Mouse (Mus musculus): Measurements from ENCODE around the gene Nt5c3. TPM values are rescaled to one million over a fixed set of nuclear protein-coding genes. Genes with fewer than 3 reads are reported as not detected.

Nt5c3 gene
- polyA plus RNA-seq (2016; fragmentation: Nextera tagmentation; extraction: Ambion mirVana), result 64.5 and 69.2 TPM in 2 replicates

DNA sequence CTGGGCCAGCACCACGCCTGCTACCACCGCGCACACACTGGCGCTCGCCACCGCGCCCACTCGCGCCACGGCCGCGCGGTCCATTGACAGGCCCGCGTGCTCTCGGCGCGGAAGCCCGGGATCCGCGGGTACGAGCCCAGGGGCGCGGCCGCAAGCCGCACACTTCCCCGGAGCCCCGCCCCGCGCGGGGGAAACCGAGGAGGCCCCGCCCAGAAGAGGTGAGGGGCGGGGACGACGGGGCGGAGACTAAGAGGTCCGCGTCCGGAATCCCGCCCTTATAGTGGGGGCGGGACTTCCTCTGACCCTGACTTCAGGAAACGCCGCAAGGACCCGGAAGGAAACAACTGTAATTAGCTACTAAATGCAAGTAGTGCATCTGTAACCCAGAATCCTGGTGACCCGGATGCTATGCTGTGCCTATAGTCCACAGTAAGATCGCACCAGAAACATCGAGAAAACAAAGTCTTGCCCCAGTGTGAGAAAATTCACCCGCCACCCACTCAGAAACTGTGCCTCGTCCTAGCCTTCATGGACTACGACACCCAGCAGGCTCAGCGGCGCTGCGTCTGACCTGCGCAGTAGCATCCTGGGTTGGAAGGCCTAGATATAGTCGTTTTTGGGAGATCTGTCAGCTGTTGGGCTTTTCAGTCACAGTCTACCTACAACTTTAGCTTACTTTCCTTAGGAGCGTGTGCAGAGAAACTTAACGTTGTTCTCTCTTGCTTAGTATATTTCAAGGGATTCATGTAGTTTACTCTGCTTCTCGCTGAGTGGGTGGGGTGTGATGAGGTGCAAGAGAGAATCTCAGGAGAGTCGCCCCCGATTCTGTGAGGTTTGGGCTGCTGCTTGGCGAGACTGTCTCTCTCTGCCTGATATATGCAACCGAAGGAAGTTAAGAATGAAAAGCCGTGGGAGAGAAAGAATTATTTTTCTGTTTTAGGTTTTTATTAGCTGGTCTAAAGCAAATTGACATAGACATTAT is at the start of gene Nt5c3, which contains the start of gene Vmn1r4:
Gene Nt5c3 (minus strand): TSS at position 207 of the 982 bp plus-strand sequence.
Gene Vmn1r4 (plus strand): TSS at position 290 of the 982 bp plus-strand sequence.
- peak within 1 kb of the TSS; percentile 78 for H3K9ac ChIP-seq
- H3K4me1 ChIP-seq, result no peaks in the 10 kb centered on the region
- peak within 1 kb of the TSS; percentile 84 for H3K27ac ChIP-seq
- no peaks in the 10 kb centered on the region for H3K36me3 ChIP-seq
- H3K4me3 ChIP-seq, result peak within 1 kb of the TSS; percentile 75
- peak within 1 kb of the TSS; percentile 56 for H3K4me2 ChIP-seq (replicated peaks)
- ATAC-seq (ENCODE audit: insufficient number of reproducible peaks, insufficient read depth, low FRiP score, low TSS enrichment), result peak; percentile 95
- no peaks in the 10 kb centered on the region for H3K27me3 ChIP-seq
- 3% methylated on average over 64 of the region's 64 CpGs for WGBS
- H3K9me3 ChIP-seq, result no peaks in the 10 kb centered on the region

DNA sequence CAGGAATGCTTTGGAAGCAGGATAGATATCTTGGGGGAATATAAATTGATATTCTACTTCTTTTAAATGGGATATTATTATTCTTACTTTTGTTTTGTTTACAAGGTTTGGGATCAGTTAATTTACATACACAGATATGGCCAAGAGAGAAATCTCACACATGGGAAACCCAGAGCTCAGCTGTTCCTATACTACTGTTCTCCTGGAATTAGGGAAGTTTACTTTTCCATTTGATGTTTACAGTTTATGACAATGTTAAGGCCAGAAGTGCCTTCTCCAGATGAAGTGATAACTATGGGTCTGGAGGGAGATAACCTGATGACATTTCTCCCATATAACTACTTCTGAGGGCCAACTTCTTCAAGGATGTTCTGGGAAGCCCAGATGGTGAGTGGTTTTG is 46.2 kb upstream of the Nt5c3 start, which contains the start of gene Vmn1r5:
Gene Vmn1r5 (plus strand): TSS at position 301 of the 400 bp plus-strand sequence.
- Histone ChIP-seq H3K4me2 (replicated peaks) (no peak within 1 kb of the TSS), H3K9ac (no peak within 1 kb of the TSS), H3K36me3 (no peaks in the 10 kb centered on the region), H3K27ac (no peak within 1 kb of the TSS), H3K9me3 (no peaks in the 10 kb centered on the region), H3K4me1 (no peaks in the 10 kb centered on the region), H3K4me3 (no peak within 1 kb of the TSS), H3K27me3 (no peaks in the 10 kb centered on the region)
- ATAC-seq (ENCODE audit: insufficient number of reproducible peaks, insufficient read depth, low FRiP score, low TSS enrichment), result no peak

DNA sequence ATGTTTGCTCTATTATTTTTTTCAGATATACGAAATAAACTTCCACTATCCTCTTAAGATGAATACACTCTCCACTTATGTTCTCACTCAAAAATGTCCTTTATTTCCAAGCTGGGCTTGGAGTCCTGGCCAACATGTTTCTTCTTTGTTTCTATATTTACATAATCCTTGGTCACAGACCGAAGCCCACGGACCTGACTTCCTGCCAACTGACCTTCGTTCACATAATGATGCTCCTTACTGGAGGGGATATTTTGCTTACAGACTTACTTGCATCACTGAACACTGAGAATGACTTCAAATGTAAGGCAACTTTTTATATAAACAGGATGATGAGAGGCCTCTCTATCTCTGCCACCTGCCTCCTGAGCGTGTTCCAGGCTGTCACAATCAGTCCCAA is 32.7 kb upstream of the Nt5c3 start:
- Histone ChIP-seq H3K4me2 (replicated peaks) (no peak overlapping the region), H3K9ac (no peak overlapping the region), H3K4me1 (no peaks in the 10 kb centered on the region), H3K27me3 (no peaks in the 10 kb centered on the region), H3K27ac (no peak overlapping the region), H3K36me3 (no peaks in the 10 kb centered on the region), H3K9me3 (no peaks in the 10 kb centered on the region), H3K4me3 (no peak overlapping the region)
- no peak for ATAC-seq (ENCODE audit: insufficient number of reproducible peaks, insufficient read depth, low FRiP score, low TSS enrichment)
- WGBS, result 76% methylated on average over 5 of the region's 5 CpGs

DNA sequence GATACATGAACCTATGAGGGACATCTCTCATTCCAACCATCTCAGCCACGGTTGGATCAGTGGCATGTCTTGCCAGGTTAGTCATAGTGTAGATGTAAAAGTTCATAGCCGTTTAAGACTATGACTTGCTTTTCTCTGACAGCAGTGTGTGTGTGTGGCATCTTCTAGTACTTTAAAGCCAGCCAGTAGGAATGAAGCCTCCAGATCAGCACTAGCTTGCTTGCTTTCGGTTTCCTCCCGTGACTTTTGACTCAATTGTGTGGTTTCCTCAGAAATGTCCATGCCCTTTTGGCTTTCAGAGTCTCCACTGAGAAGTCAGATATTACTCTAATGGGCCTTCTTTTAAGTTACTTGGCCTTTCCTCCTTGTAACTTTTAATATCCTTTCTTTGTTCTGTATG is 10.6 kb upstream of the Nt5c3 start:
- WGBS, result 84% methylated on average over 4 of the region's 4 CpGs
- H3K9me3 ChIP-seq, result no peaks in the 10 kb centered on the region
- no peaks in the 10 kb centered on the region for H3K36me3 ChIP-seq
- ATAC-seq (ENCODE audit: insufficient number of reproducible peaks, insufficient read depth, low FRiP score, low TSS enrichment), result no peak
- no peaks in the 10 kb centered on the region for H3K27me3 ChIP-seq
- H3K4me2 ChIP-seq (replicated peaks), result no peak overlapping the region
- H3K4me1 ChIP-seq, result no peaks in the 10 kb centered on the region
- H3K4me3 ChIP-seq, result no peak overlapping the region
- no peak overlapping the region for H3K9ac ChIP-seq
- H3K27ac ChIP-seq, result no peak overlapping the region

DNA sequence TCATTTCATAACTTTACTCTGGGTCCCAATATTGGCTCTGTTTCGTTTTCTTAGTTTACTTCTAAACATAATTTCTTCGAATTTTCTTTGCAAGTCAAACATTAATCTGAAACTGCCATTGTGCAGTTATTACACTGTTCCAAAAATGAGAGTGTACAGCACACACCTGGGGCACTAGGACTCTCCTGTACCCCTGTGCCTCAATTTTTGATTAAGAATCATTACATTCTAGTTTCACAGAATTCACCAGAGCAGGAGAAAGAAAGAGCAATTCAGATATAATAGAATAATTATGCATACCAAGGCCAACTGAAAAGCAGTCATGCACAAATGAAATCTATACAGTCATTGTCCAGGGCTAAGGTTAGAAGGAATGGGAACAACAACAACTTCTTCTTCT is 8.7 kb upstream of the Nt5c3 start:
- H3K4me2 ChIP-seq (replicated peaks), result no peak overlapping the region
- no peak overlapping the region for H3K9ac ChIP-seq
- no peak overlapping the region for H3K4me3 ChIP-seq
- 61% methylated on average over 2 of the region's 2 CpGs for WGBS
- no peaks in the 10 kb centered on the region for H3K4me1 ChIP-seq
- H3K9me3 ChIP-seq, result no peaks in the 10 kb centered on the region
- H3K27ac ChIP-seq, result no peak overlapping the region
- no peaks in the 10 kb centered on the region for H3K27me3 ChIP-seq
- ATAC-seq (ENCODE audit: insufficient number of reproducible peaks, insufficient read depth, low FRiP score, low TSS enrichment), result no peak
- H3K36me3 ChIP-seq, result no peaks in the 10 kb centered on the region

DNA sequence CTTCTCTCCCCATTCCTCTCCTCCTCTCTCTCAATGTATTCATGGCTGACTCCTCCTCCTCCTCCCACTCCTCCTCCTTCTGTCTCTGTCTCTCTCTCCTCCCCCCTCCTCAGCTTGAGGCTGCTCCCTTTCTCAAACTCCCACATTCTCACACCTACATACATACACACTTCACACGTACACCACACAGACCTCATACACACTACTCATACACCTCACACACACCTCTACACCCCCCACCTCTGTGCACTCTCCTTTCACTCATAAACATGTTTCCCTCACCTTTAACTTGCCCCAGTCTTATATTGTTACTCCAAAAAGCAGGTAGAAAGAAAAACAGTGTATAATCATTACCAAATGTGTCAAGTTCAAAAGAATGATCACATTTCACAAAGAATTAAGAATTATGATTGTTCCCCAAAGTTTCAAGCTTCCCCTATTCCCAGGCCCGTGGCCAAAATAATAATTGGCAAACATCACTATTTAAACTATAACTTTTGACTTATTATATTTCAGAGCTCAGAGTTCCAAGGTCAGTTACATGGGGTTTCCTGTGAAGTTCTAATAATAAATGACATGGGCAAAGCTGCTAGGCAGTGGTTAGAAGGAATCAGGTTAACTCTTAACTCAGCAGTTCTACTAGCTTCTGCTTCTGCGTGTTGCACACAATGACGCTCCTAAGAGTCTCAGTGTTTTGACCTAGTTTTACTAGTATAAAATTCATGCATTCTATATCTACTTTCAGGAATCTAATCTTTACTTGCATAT is 8.1 kb upstream of the Nt5c3 start:
- no peak overlapping the region for H3K4me3 ChIP-seq
- no peaks in the 10 kb centered on the region for H3K27me3 ChIP-seq
- H3K4me1 ChIP-seq, result no peaks in the 10 kb centered on the region
- ATAC-seq (ENCODE audit: insufficient number of reproducible peaks, insufficient read depth, low FRiP score, low TSS enrichment), result no peak
- H3K4me2 ChIP-seq (replicated peaks), result no peak overlapping the region
- no peak overlapping the region for H3K9ac ChIP-seq
- H3K27ac ChIP-seq, result no peak overlapping the region
- H3K9me3 ChIP-seq, result no peaks in the 10 kb centered on the region
- 61% methylated on average over 4 of the region's 4 CpGs for WGBS
- no peaks in the 10 kb centered on the region for H3K36me3 ChIP-seq

DNA sequence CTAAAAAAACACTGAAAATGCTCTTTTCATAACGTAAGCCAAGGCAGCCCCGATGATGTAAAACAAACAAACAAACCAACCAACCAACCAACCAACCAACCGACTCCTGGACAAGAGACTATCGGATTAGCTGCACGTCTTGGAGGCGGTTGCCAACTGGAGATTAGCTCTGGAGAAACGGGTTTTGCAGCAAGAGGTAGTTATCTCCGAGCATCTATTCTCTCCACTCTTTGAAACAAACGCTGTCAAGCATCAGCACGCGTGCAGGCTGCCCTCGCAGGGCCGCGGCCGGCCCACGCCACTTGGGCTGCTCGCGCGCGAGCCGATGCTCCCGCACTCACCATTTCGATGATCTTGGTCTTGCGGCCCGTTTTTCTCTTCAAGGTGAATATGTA is 404 bp downstream of the Nt5c3 start:
- peak overlapping the region; percentile 75 for H3K4me3 ChIP-seq
- no peak for ATAC-seq (ENCODE audit: insufficient number of reproducible peaks, insufficient read depth, low FRiP score, low TSS enrichment)
- H3K9me3 ChIP-seq, result no peaks in the 10 kb centered on the region
- H3K4me2 ChIP-seq (replicated peaks), result peak overlapping the region; percentile 56
- H3K4me1 ChIP-seq, result no peaks in the 10 kb centered on the region
- no peaks in the 10 kb centered on the region for H3K27me3 ChIP-seq
- H3K9ac ChIP-seq, result peak overlapping the region; percentile 78
- under 1% methylated on average over 25 of the region's 25 CpGs for WGBS
- peak overlapping the region; percentile 84 for H3K27ac ChIP-seq
- no peaks in the 10 kb centered on the region for H3K36me3 ChIP-seq

DNA sequence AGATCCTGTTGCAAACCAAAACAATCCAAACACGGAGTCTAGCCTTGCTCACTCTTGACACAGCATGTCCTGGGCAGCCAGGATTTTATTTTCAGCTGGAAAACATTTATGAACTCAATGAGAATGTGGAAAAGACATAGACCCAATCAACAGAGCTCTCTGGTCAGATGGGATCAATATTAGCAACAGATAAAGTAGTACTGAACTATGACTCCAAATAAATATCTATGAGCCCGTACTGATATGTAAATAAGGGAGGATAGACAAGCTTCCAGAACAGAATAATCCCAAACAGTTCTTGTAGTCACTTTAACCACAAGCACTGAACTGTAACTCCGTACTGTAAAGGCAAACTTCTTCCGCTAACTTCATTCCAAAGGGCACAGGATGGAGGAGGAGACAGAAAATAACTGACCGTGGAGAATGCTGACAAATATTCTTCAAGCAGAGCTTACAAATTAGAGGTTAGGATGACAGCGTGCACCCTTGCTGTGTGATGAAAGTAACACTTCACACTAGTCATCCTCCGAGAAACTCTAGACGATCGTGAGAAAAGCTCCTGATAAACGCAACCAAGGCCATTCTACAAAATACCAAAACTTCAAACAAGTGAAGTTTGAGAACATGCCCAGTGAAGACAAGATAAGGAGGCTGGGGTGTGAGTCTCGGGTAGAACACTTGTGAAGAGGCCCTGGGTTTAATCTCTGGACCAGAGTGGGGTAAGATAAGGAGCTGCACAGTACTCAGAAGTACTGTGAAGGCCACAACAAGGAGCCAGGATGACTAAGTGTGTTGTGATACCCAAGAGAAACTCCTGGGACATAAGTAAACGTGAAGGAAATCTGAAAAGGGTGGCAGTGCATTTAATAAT is 3.3 kb downstream of the Nt5c3 start:
- ATAC-seq (ENCODE audit: insufficient number of reproducible peaks, insufficient read depth, low FRiP score, low TSS enrichment), result no peak
- 72% methylated on average over 12 of the region's 12 CpGs for WGBS
- no peak overlapping the region for H3K4me3 ChIP-seq

DNA sequence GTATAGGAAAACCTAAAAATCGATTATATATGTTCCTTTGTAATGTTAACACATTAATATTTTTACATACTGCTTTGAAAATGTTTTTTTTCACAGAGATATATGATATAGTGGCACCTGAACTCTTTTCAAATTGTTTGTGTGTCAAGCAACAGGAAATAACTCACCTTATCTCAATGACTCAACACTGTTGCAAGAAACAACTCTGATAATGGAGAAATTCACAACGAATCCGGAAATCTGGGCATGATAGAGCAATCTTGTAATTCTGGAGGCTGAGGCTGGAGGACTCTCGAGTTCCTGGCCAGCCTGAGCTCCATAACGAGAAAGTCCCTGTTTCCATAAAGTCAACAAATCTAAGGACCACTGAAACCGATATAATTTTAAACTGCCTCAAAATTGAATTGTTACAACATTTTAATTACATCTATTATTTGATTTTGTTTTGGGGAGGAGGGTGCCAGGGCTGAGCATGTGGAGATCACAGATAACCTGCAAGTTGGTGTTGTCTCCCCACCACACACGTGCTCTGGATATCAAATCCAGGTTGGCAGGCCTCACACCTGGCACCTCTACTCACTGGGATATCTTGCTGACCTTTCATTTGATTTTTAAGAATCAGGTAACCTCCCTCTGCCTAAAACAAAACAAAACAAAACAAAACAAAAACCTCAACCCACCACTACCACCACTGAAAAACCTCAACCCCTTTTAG is 4.2 kb downstream of the Nt5c3 start:
- WGBS, result 87% methylated on average over 7 of the region's 7 CpGs
- Histone ChIP-seq H3K4me1 (no peaks in the 10 kb centered on the region), H3K4me3 (no peak overlapping the region), H3K27ac (no peak overlapping the region), H3K27me3 (no peaks in the 10 kb centered on the region), H3K36me3 (no peaks in the 10 kb centered on the region), H3K9ac (no peak overlapping the region), H3K4me2 (replicated peaks) (no peak overlapping the region), H3K9me3 (no peaks in the 10 kb centered on the region)
- ATAC-seq (ENCODE audit: insufficient number of reproducible peaks, insufficient read depth, low FRiP score, low TSS enrichment), result no peak

More for the DNA sequence above, 3.3 kb downstream of the Nt5c3 start:
- no peaks in the 10 kb centered on the region for H3K36me3 ChIP-seq
- no peak overlapping the region for H3K4me2 ChIP-seq (replicated peaks)
- no peak overlapping the region for H3K27ac ChIP-seq
- H3K9me3 ChIP-seq, result no peaks in the 10 kb centered on the region
- H3K9ac ChIP-seq, result no peak overlapping the region
- H3K27me3 ChIP-seq, result no peaks in the 10 kb centered on the region
- H3K4me1 ChIP-seq, result no peaks in the 10 kb centered on the region

DNA sequence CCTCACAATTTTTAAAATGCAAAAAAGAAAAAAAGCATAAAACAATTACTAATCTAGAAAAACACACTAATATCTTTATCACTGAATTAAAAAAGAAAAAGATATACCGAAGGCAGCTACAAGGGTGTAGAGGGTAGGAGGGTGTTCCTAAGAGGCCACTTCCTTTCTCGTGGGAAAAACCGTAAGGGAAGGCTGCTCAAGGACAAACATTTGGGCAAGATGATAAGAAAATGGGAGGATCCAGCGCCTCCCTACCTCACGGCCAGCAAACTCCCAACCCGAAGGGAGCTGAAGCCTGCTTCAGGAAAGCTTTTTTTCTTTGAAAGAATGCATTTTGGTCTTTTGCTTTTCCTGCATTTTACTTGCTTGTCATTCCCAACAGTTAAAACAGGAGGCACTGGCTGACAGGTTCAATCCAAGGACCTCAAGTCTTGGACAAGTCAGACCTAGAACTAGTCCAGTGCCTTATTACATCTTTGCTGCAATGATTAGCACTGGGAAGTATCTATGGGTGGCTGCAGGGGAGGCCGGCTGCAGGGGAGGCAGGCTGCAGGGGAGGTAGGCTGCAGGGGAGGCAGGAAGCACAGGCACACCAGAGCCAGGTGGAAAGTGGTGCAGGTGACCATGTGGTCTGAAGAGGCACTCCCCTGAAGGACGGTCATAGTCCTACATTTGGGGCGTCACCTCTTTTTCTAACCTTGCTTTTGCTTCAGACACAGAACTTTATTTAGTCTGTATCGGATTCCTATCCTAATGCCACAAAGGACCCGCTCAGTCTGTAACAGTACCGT is 6.0 kb downstream of the Nt5c3 start:
- Histone ChIP-seq H3K9me3 (no peaks in the 10 kb centered on the region), H3K4me1 (no peaks in the 10 kb centered on the region), H3K27ac (no peak overlapping the region), H3K36me3 (no peaks in the 10 kb centered on the region), H3K4me3 (no peak overlapping the region), H3K9ac (no peak overlapping the region), H3K4me2 (replicated peaks) (no peak overlapping the region), H3K27me3 (no peaks in the 10 kb centered on the region)
- 73% methylated on average over 12 of the region's 12 CpGs for WGBS
- no peak for ATAC-seq (ENCODE audit: insufficient number of reproducible peaks, insufficient read depth, low FRiP score, low TSS enrichment)
